Mouse (Mus musculus): ENCODE measurements around the gene Ak5.

The Ak5 gene

DNA sequence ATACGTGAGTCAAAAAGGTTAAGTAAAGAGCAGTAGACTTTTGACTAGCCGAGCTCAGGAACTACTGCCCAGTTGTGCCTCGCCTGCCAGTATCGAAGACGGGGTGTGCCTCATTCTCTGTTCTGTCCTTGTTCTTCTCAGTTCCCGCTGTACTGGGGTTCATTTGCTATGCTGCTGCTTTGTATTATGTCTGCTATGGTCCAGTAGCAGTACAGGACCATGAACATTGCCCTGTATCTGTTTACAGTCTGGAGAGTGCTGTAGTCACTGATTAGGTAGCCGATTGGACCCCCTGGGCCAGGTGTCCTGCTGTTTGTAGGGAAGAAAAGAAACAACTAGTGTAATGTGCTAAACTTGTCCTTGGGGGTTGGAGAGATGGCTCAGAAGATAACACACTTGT is 230.1 kb downstream of the Ak5 start:
- no peak for DNase-seq (ENCODE audit: low read depth, low spot score)

DNA sequence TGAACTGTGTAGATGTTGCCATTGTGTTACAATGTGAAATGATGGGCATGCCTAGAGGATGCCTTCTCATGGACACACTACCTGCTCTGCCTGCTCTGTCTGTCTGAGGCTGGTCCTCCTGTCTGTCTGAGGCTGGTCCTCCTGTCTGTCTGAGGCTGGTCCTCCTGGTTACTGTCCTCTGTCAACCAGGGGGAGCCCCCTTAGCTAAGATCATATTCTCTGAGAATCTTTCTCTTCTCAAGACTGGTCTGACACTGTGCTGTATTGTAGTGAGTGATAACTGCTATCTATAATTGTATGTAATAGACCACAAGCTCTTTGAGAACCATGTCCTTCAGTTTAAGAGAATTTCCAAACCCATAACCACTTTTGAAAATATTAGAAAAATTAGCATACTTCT is 232.6 kb downstream of the Ak5 start:
- no peak for DNase-seq (ENCODE audit: low read depth, low spot score)

DNA sequence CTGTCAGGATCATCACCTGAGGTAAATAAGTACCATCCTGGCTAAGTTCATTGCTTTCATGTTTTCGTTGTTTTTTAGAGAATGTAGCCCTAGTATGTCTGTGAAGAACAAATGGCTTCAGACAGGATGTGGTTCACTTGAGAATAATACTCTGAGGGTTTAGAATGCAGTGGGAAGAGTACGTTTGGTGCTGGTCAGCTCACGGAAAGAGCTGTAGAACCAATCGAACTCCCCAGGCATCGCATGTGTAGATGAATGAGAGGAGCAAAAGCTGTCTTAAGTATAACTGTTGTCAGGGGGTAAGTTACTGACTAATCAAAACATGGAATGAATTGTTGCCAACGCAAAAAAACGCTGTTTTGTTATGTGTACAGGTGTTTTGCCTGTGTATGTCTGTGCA is 235.5 kb downstream of the Ak5 start:
- DNase-seq (ENCODE audit: low read depth, low spot score), result no peak

DNA sequence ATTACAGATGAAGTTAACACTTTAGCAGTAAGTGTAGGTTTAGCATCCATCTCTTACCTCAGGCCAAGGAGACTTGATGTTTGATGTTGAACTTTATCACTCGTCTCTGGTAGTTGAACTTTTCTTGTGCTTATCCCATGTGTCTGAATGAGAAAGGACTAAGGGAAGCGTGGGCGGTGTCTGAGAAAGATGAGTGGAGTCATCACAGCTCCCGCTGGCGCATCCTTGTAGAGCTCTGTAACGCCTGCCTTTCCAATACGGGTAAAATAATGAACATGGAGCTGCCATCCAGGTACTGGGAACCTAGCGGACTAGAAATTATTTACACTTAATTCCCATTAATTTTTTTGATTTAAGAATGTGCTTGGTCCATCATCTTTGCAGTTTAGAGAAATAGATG is 239.2 kb downstream of the Ak5 start:
- DNase-seq (ENCODE audit: low read depth, low spot score), result no peak
